Mouse (Mus musculus) heart, adult 2 months (tissue): ENCODE results near the gene Kcnk4. TPM values are rescaled to one million over a fixed set of nuclear protein-coding genes. Genes with fewer than 3 reads are reported as not detected.

Source experiments
- DNase-seq, 2 experiments: peaks; one replicate each; pipeline ENCODE4 v3.0.0; 2021
- H3K27ac ChIP-seq: fragments of 200-600 bp; 2 replicates; pipeline ENCODE4 v1.8.1; 2022
- H3K27me3 ChIP-seq: fragments of 200-500 bp; 2 replicates; pipeline ENCODE4 v1.6.1; 2012; ENCODE audit warnings: mild to moderate bottlenecking, low read length, inconsistent platforms, mixed read lengths; ENCODE audit not compliant: control insufficient read depth, insufficient read depth
- H3K36me3 ChIP-seq: fragments of 200-500 bp; 2 replicates; pipeline ENCODE4 v1.6.1; 2012; ENCODE audit warnings: low read length, inconsistent platforms; ENCODE audit not compliant: control insufficient read depth, insufficient read depth
- H3K4me1 ChIP-seq: fragments of 200-500 bp; 2 replicates; pipeline ENCODE4 v1.6.1; 2011; ENCODE audit warnings: low read length; ENCODE audit not compliant: control insufficient read depth, insufficient read depth
- H3K4me3 ChIP-seq: fragments of 200-600 bp; 2 replicates; pipeline ENCODE4 v1.8.1; 2022
- H3K79me2 ChIP-seq: fragments of 200-500 bp; replicated peaks from 2 replicates; pipeline ENCODE4 v1.6.1; 2012; ENCODE audit warnings: mild to moderate bottlenecking, inconsistent platforms, low read length, moderate library complexity, mixed read lengths; ENCODE audit not compliant: control insufficient read depth, insufficient read depth
- H3K9ac ChIP-seq: fragments of 200-500 bp; 2 replicates; pipeline ENCODE4 v1.6.1; 2012; ENCODE audit warnings: low read depth, mild to moderate bottlenecking, control low read depth, inconsistent platforms, low read length, mixed read lengths
- CTCF ChIP-seq: fragments of 200-600 bp; IDR thresholded peaks from 2 replicates; pipeline ENCODE4 v1.8.1; 2022; ENCODE audit warnings: antibody characterized with exemption, mild to moderate bottlenecking, moderate library complexity
- EP300 ChIP-seq: fragments of 200-500 bp; IDR thresholded peaks from 2 replicates; pipeline ENCODE4 v1.6.1; 2011; ENCODE audit warnings: low read depth, low read length, control low read depth; ENCODE audit not compliant: insufficient read depth
- POLR2A ChIP-seq: fragments of 200-500 bp; IDR thresholded peaks from 2 replicates; pipeline ENCODE4 v1.6.1; 2011; ENCODE audit warnings: mild to moderate bottlenecking, low read depth, low read length, control low read depth; ENCODE audit not compliant: insufficient read depth
- WGBS: fragments of 180-500 bp; shearing (Covaris S2); methylation state at CpG from one replicate; pipeline ENCODE4 v1.1.7; 2018; 5-methylcytosine and 5-hydroxymethylcytosine counted together
- intact Hi-C: fragments of 180-260 bp; cut with DNase I; formaldehyde crosslinking; loops from one replicate; pipeline ENCODE4 v1.15.1; 2025
- polyA plus RNA-seq: library from polyadenylated mRNA; depleted of rRNA; stranded (reverse); fragments of >200 nt; gene quantifications from 2 replicates; pipeline ENCODE4 v1.2.3, GENCODE M21; 2012
- total RNA-seq, 2 experiments: library from RNA; stranded (reverse); gene quantifications; 2 replicates each; pipeline ENCODE4 v1.2.3; 2021

The Kcnk4 gene
- total and polyA plus RNA-seq, 3 experiments: 0.21 TPM; not detected in 2

GRCm38 (mm10) chr19:6979001-6979479, 44.7 kb upstream of the Kcnk4 start:
- DNase-seq: peak; percentile 46 to 49

GRCm38 (mm10) chr19:6978639-6978974, 44.3 kb upstream of the Kcnk4 start:
- TF ChIP-seq POLR2A (no peak), CTCF (no peak), EP300 (no peak)
- Histone ChIP-seq H3K27ac (no peak overlapping the region; the same call in 1 of the 2 replicates), H3K9ac (no peak overlapping the region), H3K36me3 (no peaks in the 10 kb centered on the region), H3K4me1 (peaks cover 3% of the 10 kb centered on the region; the same call in 1 of the 2 replicates), H3K79me2 (no peaks in the 10 kb centered on the region), H3K4me3 (peak overlapping the region; percentile 95; the same call in 1 of the 2 replicates), H3K27me3 (no peaks in the 10 kb centered on the region)
- intact Hi-C loops: loop anchor here (2.0 to 5.0 kb wide), 2 partner anchors 36 to 60 kb away; partner anchors contain the start of genes Bad, Gpr137 and Stip1
- WGBS: 43% methylated on average over 3 of the region's 3 CpGs
- no peak for DNase-seq

More at GRCm38 (mm10) chr19:6979001-6979479, 44.7 kb upstream of the Kcnk4 start:
- peak overlapping the region; percentile 95 for H3K4me3 ChIP-seq
- H3K79me2 ChIP-seq: no peaks in the 10 kb centered on the region
- TF ChIP-seq EP300: no peak
- TF ChIP-seq CTCF: no peak
- no peak for TF ChIP-seq POLR2A
- peaks cover 3% of the 10 kb centered on the region; the same call in 1 of the 2 replicates for H3K4me1 ChIP-seq
- peak overlapping the region; percentile 97 for H3K27ac ChIP-seq
- no peaks in the 10 kb centered on the region for H3K27me3 ChIP-seq
- no peaks in the 10 kb centered on the region for H3K36me3 ChIP-seq
- H3K9ac ChIP-seq: peak overlapping the region; percentile 58
- WGBS: 12% methylated on average over 11 of the region's 11 CpGs
- intact Hi-C loops: loop anchor here (2.0 to 5.0 kb wide), 2 partner anchors 37 to 60 kb away; partner anchors contain the start of genes Bad, Gpr137 and Stip1

GRCm38 (mm10) chr19:6977759-6978638, 43.7 kb upstream of the Kcnk4 start:
- no peak overlapping the region; the same call in 1 of the 2 replicates for H3K27ac ChIP-seq
- peaks cover 3% of the 10 kb centered on the region; the same call in 1 of the 2 replicates for H3K4me1 ChIP-seq
- H3K27me3 ChIP-seq: no peaks in the 10 kb centered on the region
- no peaks in the 10 kb centered on the region for H3K36me3 ChIP-seq
- TF ChIP-seq EP300: no peak
- no peak for TF ChIP-seq CTCF
- TF ChIP-seq POLR2A: no peak
- 80% methylated on average over 13 of the region's 13 CpGs for WGBS
- intact Hi-C loops: loop anchor here (2.0 to 5.0 kb wide), 2 partner anchors 36 to 61 kb away; partner anchors contain the start of genes Bad, Gpr137 and Stip1
- no peak for DNase-seq
- no peaks in the 10 kb centered on the region for H3K79me2 ChIP-seq
- no peak overlapping the region for H3K9ac ChIP-seq
- no peak overlapping the region for H3K4me3 ChIP-seq

- intact Hi-C loops: loop anchor here (5.0 kb wide), 1 partner anchor 34 kb away; the partner anchor contains the start of genes Bad and Gpr137
- DNase-seq: peak; percentile 62 to 77
- 1% methylated on average over 16 of the region's 16 CpGs for WGBS
- H3K79me2 ChIP-seq: no peaks in the 10 kb centered on the region
- H3K27me3 ChIP-seq: no peaks in the 10 kb centered on the region
- no peaks in the 10 kb centered on the region for H3K36me3 ChIP-seq
- peak within 1 kb of the TSS; percentile 49 for H3K4me3 ChIP-seq
- H3K4me1 ChIP-seq: peaks cover 3% of the 10 kb centered on the region; the same call in 1 of the 2 replicates
- H3K27ac ChIP-seq: peak within 1 kb of the TSS; percentile 76
- TF ChIP-seq EP300: no peak
- TF ChIP-seq CTCF: peak; percentile 24
- peak; percentile 10; the same call in 1 of the 2 replicates for TF ChIP-seq POLR2A
- peak within 1 kb of the TSS; percentile 69 for H3K9ac ChIP-seq
Measured at GRCm38 (mm10) chr19:6975537-6976521, 41.5 kb upstream of the Kcnk4 start, which contains the start of gene Plcb3. Gene Plcb3 (minus strand): TSS chr19:6976470.
